Mouse (Mus musculus) ES-E14 (cell line): ENCODE data around the gene Pkp1. TPM values are rescaled to one million over a fixed set of nuclear protein-coding genes. Genes with fewer than 3 reads are reported as not detected.

Experiments used
- DNase-seq: peaks from one replicate; pipeline ENCODE4 v3.0.0-alpha.2; 2013; ENCODE audit warnings: low read depth, low spot score
- H3K27ac ChIP-seq: 2 replicates; pipeline ENCODE4 v1.5.1; 2012; ENCODE audit warnings: low read depth, mild to moderate bottlenecking, low read length, moderate library complexity, mixed read lengths; ENCODE audit not compliant: poor library complexity, insufficient read depth, severe bottlenecking
- H3K36me3 ChIP-seq: 2 replicates; pipeline ENCODE4 v1.6.1; 2012; ENCODE audit warnings: mild to moderate bottlenecking, low read length, moderate library complexity, mixed read lengths; ENCODE audit not compliant: control insufficient read depth, poor library complexity, insufficient read depth, severe bottlenecking
- H3K4me1 ChIP-seq, 2 experiments: fragments of 150-350 bp in 1 of 2; sonication (generic) in 1 of 2; 2 replicates each; pipeline ENCODE4 v1.6.1; 2012; ENCODE audit warnings: low read length in 2 of 2, mild to moderate bottlenecking in 1 of 2, mixed read lengths in 1 of 2; ENCODE audit not compliant: control insufficient read depth in 2 of 2, insufficient read depth in 2 of 2, poor library complexity in 1 of 2
- H3K4me3 ChIP-seq, 2 experiments: fragments of 150-350 bp in 1 of 2; sonication (generic) in 1 of 2; 2 replicates each; pipeline ENCODE4 v1.5.1; 2012; ENCODE audit warnings: low read length in 2 of 2, low read depth in 1 of 2, mild to moderate bottlenecking in 1 of 2, mixed read lengths in 1 of 2; ENCODE audit not compliant: insufficient read depth in 1 of 2, poor library complexity in 1 of 2, severe bottlenecking in 1 of 2
- H3K9ac ChIP-seq: 2 replicates; pipeline ENCODE4 v1.6.1; 2012; ENCODE audit warnings: low read depth, mild to moderate bottlenecking, low read length, mixed read lengths; ENCODE audit not compliant: poor library complexity, insufficient read depth, severe bottlenecking
- H3K9me3 ChIP-seq: fragments of 150-350 bp; sonication (generic); 2 replicates; pipeline ENCODE4 v1.6.1; 2012; ENCODE audit warnings: low read depth, mild to moderate bottlenecking, low read length; ENCODE audit not compliant: control insufficient read depth, insufficient read depth
- CHD2 ChIP-seq: IDR thresholded peaks from 2 replicates; pipeline ENCODE4 v1.6.1; 2014; ENCODE audit warnings: mild to moderate bottlenecking, low read depth, low read length, inconsistent platforms
- HCFC1 ChIP-seq: IDR thresholded peaks from 2 replicates; pipeline ENCODE4 v1.6.1; 2012; ENCODE audit warnings: low read length, inconsistent platforms, borderline replicate concordance; ENCODE audit not compliant: insufficient read depth
- MAFK ChIP-seq: IDR thresholded peaks from 2 replicates; pipeline ENCODE4 v1.6.1; 2014; ENCODE audit warnings: mild to moderate bottlenecking, low read depth, low read length, inconsistent platforms; ENCODE audit not compliant: insufficient read depth
- ZC3H11A ChIP-seq: IDR thresholded peaks from 2 replicates; pipeline ENCODE4 v1.6.1; 2012; ENCODE audit warnings: low read depth, mild to moderate bottlenecking, inconsistent platforms, low read length, borderline replicate concordance
- ZNF384 ChIP-seq: IDR thresholded peaks from 2 replicates; pipeline ENCODE4 v1.6.1; 2012; ENCODE audit warnings: low read depth, low read length, inconsistent platforms
- in situ Hi-C, 2 experiments: fragments of 600-800 bp; cut with MboI; formaldehyde crosslinking; loops; one replicate each; pipeline ENCODE4 v1.15.1; 2025; ENCODE audit warnings: low sequenced_read_pairs in 2 of 2, inconsistent platforms in 1 of 2; ENCODE audit not compliant: unreplicated experiment in 2 of 2
- total RNA-seq: library from RNA; depleted of rRNA; stranded (reverse); fragments of 300-350 nt; gene quantifications from 2 replicates; pipeline ENCODE4 v1.2.3, GENCODE M21; 2012

Gene Pkp1
- total RNA-seq, 1 experiment: 0.09 TPM

GRCm38 (mm10) chr1:135892233-135892632 lies 26.8 kb downstream of the Pkp1 start:
- no peaks in the 10 kb centered on the region for H3K4me1 ChIP-seq
- no peak overlapping the region for H3K9ac ChIP-seq
- H3K9me3 ChIP-seq: no peaks in the 10 kb centered on the region
- H3K36me3 ChIP-seq: no peaks in the 10 kb centered on the region
- TF ChIP-seq ZC3H11A (no peak), CHD2 (no peak), ZNF384 (no peak), MAFK (no peak), HCFC1 (no peak)
- in situ Hi-C loops: no loop called here
- DNase-seq: no peak
- no peak overlapping the region for H3K27ac ChIP-seq
- H3K4me3 ChIP-seq: no peak overlapping the region

GRCm38 (mm10) chr1:135891424-135892216 lies 27.4 kb downstream of the Pkp1 start:
- no peak overlapping the region for H3K9ac ChIP-seq

GRCm38 (mm10) chr1:135889461-135890185 lies 29.4 kb downstream of the Pkp1 start:
- Histone ChIP-seq H3K27ac (no peak overlapping the region), H3K4me3 (0 out of 4 replicates have a peak overlapping the region, but pooled peaks of 1 of the 2 experiments have one; percentile 39), H3K36me3 (no peaks in the 10 kb centered on the region), H3K4me1 (no peaks in the 10 kb centered on the region), H3K9me3 (no peaks in the 10 kb centered on the region), H3K9ac (no peak overlapping the region)
- no peak for TF ChIP-seq ZNF384
- TF ChIP-seq MAFK: no peak
- no peak for TF ChIP-seq HCFC1
- TF ChIP-seq ZC3H11A: no peak
- TF ChIP-seq CHD2: no peak
- DNase-seq: no peak
- in situ Hi-C loops: no loop called here

More at GRCm38 (mm10) chr1:135891424-135892216, 27.4 kb downstream of the Pkp1 start:
- Histone ChIP-seq H3K36me3 (no peaks in the 10 kb centered on the region), H3K4me1 (no peaks in the 10 kb centered on the region), H3K4me3 (no peak overlapping the region), H3K9me3 (no peaks in the 10 kb centered on the region), H3K27ac (no peak overlapping the region)
- in situ Hi-C loops: no loop called here
- DNase-seq: no peak
- TF ChIP-seq ZC3H11A (no peak), MAFK (no peak), HCFC1 (no peak), CHD2 (no peak), ZNF384 (no peak)

GRCm38 (mm10) chr1:135882385-135883109 lies 36.5 kb downstream of the Pkp1 start:
- Histone ChIP-seq H3K9me3 (no peaks in the 10 kb centered on the region), H3K4me1 (no peaks in the 10 kb centered on the region), H3K36me3 (no peaks in the 10 kb centered on the region), H3K27ac (no peak overlapping the region), H3K9ac (no peak overlapping the region), H3K4me3 (no peak overlapping the region)
- in situ Hi-C loops: no loop called here
- TF ChIP-seq ZC3H11A (no peak), ZNF384 (no peak), HCFC1 (no peak), CHD2 (no peak), MAFK (no peak)
- peak; percentile 60 for DNase-seq
